Mouse (Mus musculus): ENCODE measurements around the gene Resp18.

- TF ChIP-seq POLR2A (IDR thresholded peaks at IDR 0.05; ENCODE audit: extremely low read depth, insufficient read depth, low read length) (no peak), CTCF (IDR thresholded peaks at IDR 0.05; ENCODE audit: extremely low read depth, insufficient read depth, low read length) (no peak)
Measured at GRCm38 (mm10) chr1:75222926-75223325, 55.3 kb downstream of the Resp18 start.
